Mouse (Mus musculus): ENCODE results near the gene Slc35b3.

GRCm38 (mm10) chr13:38980900-38981299 is 20.2 kb upstream of the Slc35b3 start:
- TF ChIP-seq POLR2A (IDR thresholded peaks at IDR 0.05; ENCODE audit: extremely low read depth, insufficient read depth, low read length) = no peak
- TF ChIP-seq CTCF (IDR thresholded peaks at IDR 0.05; ENCODE audit: extremely low read depth, insufficient read depth, low read length) = no peak

All from cortical plate, adult 2 months (tissue).